In genomic region chr16:56771163-56772105, GRCm38 (mm10) we compare ENCODE assay signal across 8 mouse cellular contexts. TPM values are rescaled to one million over a fixed set of nuclear protein-coding genes. Genes with fewer than 3 reads are reported as not detected.
A peak's percentile ranks its signal among the peaks of the same experiment; 100 is the strongest.
DNase-seq lines count a peak whose midpoint lies in the region; ATAC-seq and TF ChIP-seq lines count a peak whose summit lies in the region.

No protein-coding gene starts in this region.

- TF ChIP-seq EP300 in liver, postnatal 0 days (IDR thresholded peaks at IDR 0.05; ENCODE audit: low read depth): no peak

- ATAC-seq in cerebellum, adult (ENCODE audit: insufficient number of reproducible peaks, low FRiP score, low TSS enrichment): peak; percentile 66; the same call in 1 of the 2 replicates
- no peak for ATAC-seq in liver, postnatal 0 days

- TF ChIP-seq POLR2A in cortical plate, adult 2 months (IDR thresholded peaks at IDR 0.05; ENCODE audit: extremely low read depth, insufficient read depth, low read length): no peak

- H3K9ac ChIP-seq in liver, postnatal 0 days (replicated peaks): no peak overlapping the region

- H3K36me3 ChIP-seq in liver, postnatal 0 days (replicated peaks; ENCODE audit: insufficient read depth, low read length): no peaks in the 10 kb centered on the region

- no peak overlapping the region for H3K4me2 ChIP-seq in liver, postnatal 0 days (ENCODE audit: low read depth, low read length)

- no peak overlapping the region for H3K4me3 ChIP-seq in cortical plate, adult 2 months (ENCODE audit: insufficient read depth, low read length)
- no peak overlapping the region for H3K4me3 ChIP-seq in liver, postnatal 0 days (ENCODE audit: low read depth, low read length)

- no peak overlapping the region for H3K27ac ChIP-seq in cortical plate, adult 2 months (ENCODE audit: insufficient read depth, low read length)
- H3K27ac ChIP-seq in liver, postnatal 0 days (ENCODE audit: low read depth): no peak overlapping the region

- TF ChIP-seq CTCF in cortical plate, adult 2 months (IDR thresholded peaks at IDR 0.05; ENCODE audit: extremely low read depth, insufficient read depth, low read length): peak; percentile 69; the same call in 1 of the 2 replicates
- TF ChIP-seq CTCF in liver, postnatal 0 days (IDR thresholded peaks at IDR 0.05; ENCODE audit: low read depth): peak; percentile 77

- no peaks in the 10 kb centered on the region for H3K4me1 ChIP-seq in cortical plate, adult 2 months (ENCODE audit: control insufficient read depth, insufficient read depth, low read length)
- no peaks in the 10 kb centered on the region for H3K4me1 ChIP-seq in liver, postnatal 0 days (ENCODE audit: insufficient read depth)

- H3K9me3 ChIP-seq in liver, postnatal 0 days (ENCODE audit: low read length): no peaks in the 10 kb centered on the region

- DNase-seq in cerebellum, adult 11-12 months: no peak
- DNase-seq in MN1 (ENCODE audit: low spot score): peak; percentile 44
- peak; percentile 55 for DNase-seq in heart, postnatal 4 days
- peak; percentile 49 to 83 for DNase-seq in layer of hippocampus, adult 18-20 months (ENCODE audit: low spot score in 2 of 2)
- peak; percentile 36 for DNase-seq in liver, postnatal 0 days
- DNase-seq in retina, postnatal 7 days (ENCODE audit: low read depth, low spot score): peak; percentile 32

- WGBS in liver, postnatal 0 days (ENCODE audit: insufficient replicate concordance): 41% methylated on average over 10 of the region's 10 CpGs

- H3K27me3 ChIP-seq in liver, postnatal 0 days (ENCODE audit: insufficient read depth, low read length): no peaks in the 10 kb centered on the region

RNA-seq across cellular contexts. Expression of gene Adgrg7, which starts 24.2 kb away (rescaled TPM):
- polyA plus RNA-seq in cortical plate, adult 2 months (2012; rRNA removed): not detected in 2 replicates
- total RNA-seq in heart, postnatal 4 days (2021): not detected
- total RNA-seq in layer of hippocampus, adult 18-20 months (2021): not detected
- polyA plus RNA-seq in liver, postnatal 0 days (2015; fragmentation: Nextera tagmentation; extraction: Ambion mirVana): 0.04 TPM in 1 of 2 replicates, not detected in the other

RNA-seq across cellular contexts. Expression of gene Tfg, which starts 54.2 kb away (rescaled TPM):
- polyA plus RNA-seq in cortical plate, adult 2 months (2012; rRNA removed): 66.0 and 66.9 TPM in 2 replicates
- total RNA-seq in heart, postnatal 4 days (2021): 10 to 100 TPM; 70.4 to 73.3 TPM
- 10 to 100 TPM; 56.0 to 56.4 TPM for total RNA-seq in layer of hippocampus, adult 18-20 months (2021)
- polyA plus RNA-seq in liver, postnatal 0 days (2015; fragmentation: Nextera tagmentation; extraction: Ambion mirVana): 53.9 and 54.1 TPM in 2 replicates
